Mouse (Mus musculus): ENCODE measurements around the gene Ccdc126. TPM values are rescaled to one million over a fixed set of nuclear protein-coding genes. Genes with fewer than 3 reads are reported as not detected.

The Ccdc126 gene
- total and polyA plus RNA-seq, 2 experiments from 2014 or later = 7.0 to 7.1 TPM

GRCm38 (mm10) chr6:49339145-49339544 is 20.1 kb downstream of the Ccdc126 start:
- ATAC-seq = no peak
- Histone ChIP-seq H3K4me1 (ENCODE audit: insufficient read depth, low read length) (no peaks in the 10 kb centered on the region), H3K9ac (replicated peaks; ENCODE audit: low read length) (no peak overlapping the region), H3K9me3 (ENCODE audit: low read length) (no peaks in the 10 kb centered on the region), H3K27ac (no peak overlapping the region), H3K27me3 (ENCODE audit: insufficient read depth, low read length) (no peaks in the 10 kb centered on the region), H3K4me3 (ENCODE audit: low read length) (no peak overlapping the region), H3K4me2 (ENCODE audit: low read depth, low read length) (no peak overlapping the region), H3K36me3 (ENCODE audit: insufficient read depth, low read length) (no peaks in the 10 kb centered on the region)
- DNase-seq (ENCODE audit: low spot score) = no peak
- TF ChIP-seq CTCF (IDR thresholded peaks at IDR 0.05; ENCODE audit: low read depth) = no peak
- WGBS = 27% methylated on average over 6 of the region's 6 CpGs

- ATAC-seq = no peak
- DNase-seq (ENCODE audit: low spot score) = no peak
- H3K4me3 ChIP-seq (ENCODE audit: low read length) = no peak overlapping the region
- no peaks in the 10 kb centered on the region for H3K36me3 ChIP-seq (ENCODE audit: insufficient read depth, low read length)
- H3K4me2 ChIP-seq (ENCODE audit: low read depth, low read length) = no peak overlapping the region
- TF ChIP-seq CTCF (IDR thresholded peaks at IDR 0.05; ENCODE audit: low read depth) = no peak
- no peaks in the 10 kb centered on the region for H3K27me3 ChIP-seq (ENCODE audit: insufficient read depth, low read length)
- 80% methylated on average over 14 of the region's 14 CpGs for WGBS
- no peak overlapping the region for H3K27ac ChIP-seq
- no peak overlapping the region for H3K9ac ChIP-seq (replicated peaks; ENCODE audit: low read length)
- H3K4me1 ChIP-seq (ENCODE audit: insufficient read depth, low read length) = no peaks in the 10 kb centered on the region
- no peaks in the 10 kb centered on the region for H3K9me3 ChIP-seq (ENCODE audit: low read length)
Measured at GRCm38 (mm10) chr6:49343737-49344469, 24.8 kb downstream of the Ccdc126 start.

GRCm38 (mm10) chr6:49349826-49350225 is 30.8 kb downstream of the Ccdc126 start:
- Histone ChIP-seq H3K27me3 (ENCODE audit: insufficient read depth, low read length) (no peaks in the 10 kb centered on the region), H3K4me3 (ENCODE audit: low read length) (no peak overlapping the region), H3K4me2 (ENCODE audit: low read depth, low read length) (no peak overlapping the region), H3K9ac (replicated peaks; ENCODE audit: low read length) (no peak overlapping the region), H3K4me1 (ENCODE audit: insufficient read depth, low read length) (no peaks in the 10 kb centered on the region), H3K9me3 (ENCODE audit: low read length) (no peaks in the 10 kb centered on the region), H3K27ac (no peak overlapping the region), H3K36me3 (ENCODE audit: insufficient read depth, low read length) (no peaks in the 10 kb centered on the region)
- ATAC-seq = no peak
- no peak for DNase-seq (ENCODE audit: low spot score)
- TF ChIP-seq CTCF (IDR thresholded peaks at IDR 0.05; ENCODE audit: low read depth) = no peak
- 90% methylated on average over 7 of the region's 7 CpGs for WGBS

- TF ChIP-seq CTCF (IDR thresholded peaks at IDR 0.05; ENCODE audit: low read depth) = no peak
- DNase-seq (ENCODE audit: low spot score) = no peak
- Histone ChIP-seq H3K4me1 (ENCODE audit: insufficient read depth, low read length) (no peaks in the 10 kb centered on the region), H3K36me3 (ENCODE audit: insufficient read depth, low read length) (no peaks in the 10 kb centered on the region), H3K27ac (no peak overlapping the region), H3K4me3 (ENCODE audit: low read length) (no peak overlapping the region), H3K4me2 (ENCODE audit: low read depth, low read length) (no peak overlapping the region), H3K9ac (replicated peaks; ENCODE audit: low read length) (no peak overlapping the region), H3K27me3 (ENCODE audit: insufficient read depth, low read length) (no peaks in the 10 kb centered on the region), H3K9me3 (ENCODE audit: low read length) (no peaks in the 10 kb centered on the region)
- WGBS = 89% methylated on average over 3 of the region's 3 CpGs
- no peak for ATAC-seq
Measured at GRCm38 (mm10) chr6:49354613-49355012, 35.5 kb downstream of the Ccdc126 start.

GRCm38 (mm10) chr6:49355171-49355570 is 36.1 kb downstream of the Ccdc126 start:
- ATAC-seq = no peak
- no peak for TF ChIP-seq CTCF (IDR thresholded peaks at IDR 0.05; ENCODE audit: low read depth)
- Histone ChIP-seq H3K27ac (no peak overlapping the region), H3K4me1 (ENCODE audit: insufficient read depth, low read length) (no peaks in the 10 kb centered on the region), H3K4me2 (ENCODE audit: low read depth, low read length) (no peak overlapping the region), H3K9ac (replicated peaks; ENCODE audit: low read length) (no peak overlapping the region), H3K4me3 (ENCODE audit: low read length) (no peak overlapping the region), H3K27me3 (ENCODE audit: insufficient read depth, low read length) (no peaks in the 10 kb centered on the region), H3K9me3 (ENCODE audit: low read length) (no peaks in the 10 kb centered on the region), H3K36me3 (ENCODE audit: insufficient read depth, low read length) (no peaks in the 10 kb centered on the region)
- DNase-seq (ENCODE audit: low spot score) = no peak
- WGBS = 67% methylated on average over 4 of the region's 4 CpGs

GRCm38 (mm10) chr6:49360420-49360819 is 41.3 kb downstream of the Ccdc126 start:
- ATAC-seq (no peak), DNase-seq (ENCODE audit: low spot score) (peak; percentile 30)
- Histone ChIP-seq H3K27ac (no peak overlapping the region), H3K4me3 (ENCODE audit: low read length) (no peak overlapping the region), H3K9ac (replicated peaks; ENCODE audit: low read length) (no peak overlapping the region), H3K4me2 (ENCODE audit: low read depth, low read length) (no peak overlapping the region), H3K9me3 (ENCODE audit: low read length) (no peaks in the 10 kb centered on the region), H3K36me3 (ENCODE audit: insufficient read depth, low read length) (no peaks in the 10 kb centered on the region), H3K27me3 (ENCODE audit: insufficient read depth, low read length) (no peaks in the 10 kb centered on the region), H3K4me1 (ENCODE audit: insufficient read depth, low read length) (no peaks in the 10 kb centered on the region)
- TF ChIP-seq CTCF (IDR thresholded peaks at IDR 0.05; ENCODE audit: low read depth) = peak; percentile 29; the same call in 1 of the 2 replicates

All from hindbrain, postnatal 0 days (tissue).